Mouse (Mus musculus) small intestine, adult 2 months (tissue): ENCODE data around the gene Arhgef19.

Experiments used
- CTCF ChIP-seq: fragments of 200-500 bp; IDR thresholded peaks from 2 replicates; pipeline ENCODE4 v1.5.1; 2012; ENCODE audit warnings: low read depth, mild to moderate bottlenecking, control low read depth, inconsistent platforms, low read length, moderate library complexity, mixed read lengths; ENCODE audit not compliant: insufficient replicate concordance, insufficient read length; ENCODE audit errors: extremely low read depth
- POLR2A ChIP-seq: fragments of 200-500 bp; IDR thresholded peaks from 2 replicates; pipeline ENCODE4 v1.6.1; 2012; ENCODE audit warnings: low read depth, mild to moderate bottlenecking, control low read depth, inconsistent platforms, low read length, moderate library complexity

- TF ChIP-seq POLR2A (no peak), CTCF (peak; percentile 30; the same call in 1 of the 2 replicates)
These were observed 34.7 kb upstream of the Arhgef19 start for GRCm38 (mm10) chr4:141204580-141205061.
